Comparison of ENCODE assay signal across 8 mouse cellular contexts in genomic region chr10:80575925-80576324, GRCm38 (mm10). TPM values are rescaled to one million over a fixed set of nuclear protein-coding genes. Genes with fewer than 3 reads are reported as not detected.
DNase-seq lines count a peak whose midpoint lies in the region; ATAC-seq and TF ChIP-seq lines count a peak whose summit lies in the region.

No protein-coding gene starts in this region.

- intact Hi-C loops in heart, postnatal 14 days (cut with DNase I), result no loop called here

- H3K4me1 ChIP-seq in heart, embryonic 14.5 days (ENCODE audit: control insufficient read depth in 2 of 2, insufficient read depth in 2 of 2, low read length in 2 of 2), result peaks cover 31 to 52% of the 10 kb centered on the region in 2 experiments
- peaks cover 71% of the 10 kb centered on the region for H3K4me1 ChIP-seq in E14TG2a.4 (replicated peaks; ENCODE audit: low read depth, low read length)
- H3K4me1 ChIP-seq in forebrain, embryonic 11.5 days (replicated peaks; ENCODE audit: control insufficient read depth, insufficient read depth, low read length), result peaks cover 21% of the 10 kb centered on the region
- peaks cover 55 to 65% of the 10 kb centered on the region in 2 experiments for H3K4me1 ChIP-seq in liver, embryonic 14.5 days (replicated peaks; ENCODE audit: control insufficient read depth in 2 of 2, insufficient read depth in 2 of 2, low read length in 1 of 2)

- no peaks in the 10 kb centered on the region for H3K9me3 ChIP-seq in heart, embryonic 14.5 days (ENCODE audit: control insufficient read depth, low read length)
- H3K9me3 ChIP-seq in E14TG2a.4 (ENCODE audit: low read length), result no peaks in the 10 kb centered on the region
- H3K9me3 ChIP-seq in forebrain, embryonic 11.5 days (ENCODE audit: control insufficient read depth, low read length), result no peaks in the 10 kb centered on the region
- no peaks in the 10 kb centered on the region for H3K9me3 ChIP-seq in liver, embryonic 14.5 days (ENCODE audit: control insufficient read depth, low read length)

- H3K27me3 ChIP-seq in heart, embryonic 14.5 days (ENCODE audit: control insufficient read depth, insufficient read depth, low read length), result no peaks in the 10 kb centered on the region
- no peaks in the 10 kb centered on the region for H3K27me3 ChIP-seq in E14TG2a.4 (ENCODE audit: insufficient read depth, low read length)
- no peaks in the 10 kb centered on the region for H3K27me3 ChIP-seq in forebrain, embryonic 11.5 days (ENCODE audit: control insufficient read depth, insufficient read depth, low read length)
- H3K27me3 ChIP-seq in liver, embryonic 14.5 days (ENCODE audit: control insufficient read depth, insufficient read depth, low read length), result no peaks in the 10 kb centered on the region

- WGBS in heart, embryonic 14.5 days, result 13% methylated on average over 17 of the region's 17 CpGs
- WGBS in forebrain, embryonic 11.5 days, result 20% methylated on average over 17 of the region's 17 CpGs
- 5% methylated on average over 17 of the region's 17 CpGs for WGBS in liver, embryonic 14.5 days (ENCODE audit: insufficient replicate concordance)

- peak overlapping the region; percentile 81 to 87 for H3K4me3 ChIP-seq in heart, embryonic 14.5 days (ENCODE audit: control insufficient read depth in 1 of 2, insufficient read depth in 1 of 2, low read depth in 1 of 2, low read length in 2 of 2)
- peak overlapping the region; percentile 93 for H3K4me3 ChIP-seq in E14TG2a.4 (replicated peaks; ENCODE audit: low read length)
- H3K4me3 ChIP-seq in forebrain, embryonic 11.5 days (ENCODE audit: low read depth, low read length), result peak overlapping the region; percentile 72
- peak overlapping the region; percentile 69 to 95 for H3K4me3 ChIP-seq in liver, embryonic 14.5 days (ENCODE audit: insufficient read depth in 1 of 2, low read depth in 2 of 2, low read length in 2 of 2)

- no peak for ATAC-seq in heart, embryonic 14.5 days (ENCODE audit: insufficient number of reproducible peaks, insufficient read depth, low FRiP score, low read depth)
- no peak for ATAC-seq in forebrain, embryonic 11.5 days (replicated peaks; ENCODE audit: low FRiP score)
- no peak for ATAC-seq in liver, embryonic 14.5 days (ENCODE audit: insufficient read depth)

- no peak for DNase-seq in heart, postnatal 14 days
- DNase-seq in forebrain, embryonic 11.5 days (ENCODE audit: low spot score), result peak; percentile 50
- DNase-seq in liver, embryonic 14.5 days (ENCODE audit: low read depth in 3 of 3, low spot score in 3 of 3), result no peak
- no peak for DNase-seq in thymus, postnatal 14 days
- DNase-seq in left cerebral cortex, adult 11 months (ENCODE audit: low spot score), result no peak
- DNase-seq in layer of hippocampus, postnatal 25 days (ENCODE audit: extremely low spot score in 1 of 2, low spot score in 1 of 2), result no peak

- peaks cover under 1% of the 10 kb centered on the region; the same call in 1 of the 2 replicates for H3K36me3 ChIP-seq in heart, embryonic 14.5 days (ENCODE audit: control insufficient read depth, insufficient read depth, low read length)
- H3K36me3 ChIP-seq in E14TG2a.4 (ENCODE audit: insufficient read depth, low read length), result peaks cover 35% of the 10 kb centered on the region
- no peaks in the 10 kb centered on the region for H3K36me3 ChIP-seq in forebrain, embryonic 11.5 days (ENCODE audit: control insufficient read depth, insufficient read depth, low read length)
- peaks cover 4% of the 10 kb centered on the region; the same call in 1 of the 2 replicates for H3K36me3 ChIP-seq in liver, embryonic 14.5 days (replicated peaks; ENCODE audit: control insufficient read depth, insufficient read depth, low read depth)

- H3K9ac ChIP-seq in heart, embryonic 14.5 days (ENCODE audit: low read length), result peak overlapping the region; percentile 87
- H3K9ac ChIP-seq in forebrain, embryonic 11.5 days (ENCODE audit: low read length), result peak overlapping the region; percentile 73
- peak overlapping the region; percentile 87 for H3K9ac ChIP-seq in liver, embryonic 14.5 days (replicated peaks)

- no peak for TF ChIP-seq EP300 in liver, embryonic 14.5 days (IDR thresholded peaks at IDR 0.05; ENCODE audit: low read depth)

- H3K4me2 ChIP-seq in heart, embryonic 14.5 days (ENCODE audit: low read length), result peak overlapping the region; percentile 92
- peak overlapping the region; percentile 94 for H3K4me2 ChIP-seq in forebrain, embryonic 11.5 days (ENCODE audit: low read depth, low read length, severe bottlenecking)
- H3K4me2 ChIP-seq in liver, embryonic 14.5 days (ENCODE audit: low read depth), result peak overlapping the region; percentile 77

- no peak for TF ChIP-seq CTCF in E14TG2a.4 (conservative IDR thresholded peaks at IDR 0.05; ENCODE audit: low read length)
- no peak for TF ChIP-seq CTCF in liver, embryonic 14.5 days (IDR thresholded peaks at IDR 0.05; ENCODE audit: low read depth)

- no peak overlapping the region for H3K27ac ChIP-seq in heart, embryonic 14.5 days (replicated peaks in 1 of 2; ENCODE audit: control insufficient read depth in 1 of 2, insufficient read depth in 1 of 2, low read depth in 2 of 2, low read length in 2 of 2)
- H3K27ac ChIP-seq in forebrain, embryonic 11.5 days (ENCODE audit: low read depth, low read length), result no peak overlapping the region
- peak overlapping the region; percentile 99 for H3K27ac ChIP-seq in liver, embryonic 14.5 days

RNA-seq across cellular contexts. Expression of gene Klf16, which starts 1.2 kb away (rescaled TPM):
- 3.5 and 5.0 TPM in 2 replicates for polyA plus RNA-seq in heart, embryonic 14.5 days (2014; fragmentation: Nextera tagmentation; extraction: Ambion mirVana)
- total RNA-seq in heart, postnatal 14 days (2021), result 1 to 10 TPM; 4.5 to 4.7 TPM
- polyA plus RNA-seq in forebrain, embryonic 11.5 days (2014; fragmentation: Nextera tagmentation; extraction: Ambion mirVana), result 5.9 and 7.7 TPM in 2 replicates
- polyA plus RNA-seq in liver, embryonic 14.5 days (2012; rRNA removed), result 12.5 and 13.8 TPM in 2 replicates
- 10.6 and 12.3 TPM in 2 replicates for polyA plus RNA-seq in liver, embryonic 14.5 days (2014; fragmentation: Nextera tagmentation; extraction: Ambion mirVana)
- 10 to 100 TPM; 57.3 to 57.6 TPM for total RNA-seq in layer of hippocampus, postnatal 25 days (2021)

RNA-seq across cellular contexts. Expression of gene Abhd17a, which starts 14.2 kb away (rescaled TPM):
- polyA plus RNA-seq in heart, embryonic 14.5 days (2014; fragmentation: Nextera tagmentation; extraction: Ambion mirVana), result 119 and 141 TPM in 2 replicates
- 10 to 100 TPM; 73.0 to 75.1 TPM for total RNA-seq in heart, postnatal 14 days (2021)
- 94.6 and 121 TPM in 2 replicates for polyA plus RNA-seq in forebrain, embryonic 11.5 days (2014; fragmentation: Nextera tagmentation; extraction: Ambion mirVana)
- polyA plus RNA-seq in liver, embryonic 14.5 days (2012; rRNA removed), result 41.2 and 51.0 TPM in 2 replicates
- 55.0 and 63.4 TPM in 2 replicates for polyA plus RNA-seq in liver, embryonic 14.5 days (2014; fragmentation: Nextera tagmentation; extraction: Ambion mirVana)
- 100 to 1,000 TPM; 184 to 192 TPM for total RNA-seq in layer of hippocampus, postnatal 25 days (2021)

RNA-seq across cellular contexts. Expression of gene Rexo1, which starts 14.6 kb away (rescaled TPM):
- 16.7 and 17.0 TPM in 2 replicates for polyA plus RNA-seq in heart, embryonic 14.5 days (2014; fragmentation: Nextera tagmentation; extraction: Ambion mirVana)
- 10 to 100 TPM; 14.2 to 18.1 TPM for total RNA-seq in heart, postnatal 14 days (2021)
- polyA plus RNA-seq in forebrain, embryonic 11.5 days (2014; fragmentation: Nextera tagmentation; extraction: Ambion mirVana), result 34.9 and 37.1 TPM in 2 replicates
- polyA plus RNA-seq in liver, embryonic 14.5 days (2012; rRNA removed), result 19.1 and 24.8 TPM in 2 replicates
- polyA plus RNA-seq in liver, embryonic 14.5 days (2014; fragmentation: Nextera tagmentation; extraction: Ambion mirVana), result 10.7 and 14.0 TPM in 2 replicates
- total RNA-seq in layer of hippocampus, postnatal 25 days (2021), result 10 to 100 TPM; 45.2 to 54.6 TPM

RNA-seq across cellular contexts. Expression of gene Scamp4, which starts 26.7 kb away (rescaled TPM):
- 65.9 and 67.1 TPM in 2 replicates for polyA plus RNA-seq in heart, embryonic 14.5 days (2014; fragmentation: Nextera tagmentation; extraction: Ambion mirVana)
- total RNA-seq in heart, postnatal 14 days (2021), result 10 to 100 TPM; 19.8 to 23.5 TPM
- polyA plus RNA-seq in forebrain, embryonic 11.5 days (2014; fragmentation: Nextera tagmentation; extraction: Ambion mirVana), result 67.7 and 78.5 TPM in 2 replicates
- polyA plus RNA-seq in liver, embryonic 14.5 days (2012; rRNA removed), result 22.0 and 27.6 TPM in 2 replicates
- 34.6 and 39.8 TPM in 2 replicates for polyA plus RNA-seq in liver, embryonic 14.5 days (2014; fragmentation: Nextera tagmentation; extraction: Ambion mirVana)
- 10 to 100 TPM; 44.1 to 45.5 TPM for total RNA-seq in layer of hippocampus, postnatal 25 days (2021)

RNA-seq across cellular contexts. Expression of gene Adat3, which starts 26.8 kb away (rescaled TPM):
- 2.6 and 3.6 TPM in 2 replicates for polyA plus RNA-seq in heart, embryonic 14.5 days (2014; fragmentation: Nextera tagmentation; extraction: Ambion mirVana)
- 1 to 10 TPM; 1.6 to 1.8 TPM for total RNA-seq in heart, postnatal 14 days (2021)
- 7.6 and 9.5 TPM in 2 replicates for polyA plus RNA-seq in forebrain, embryonic 11.5 days (2014; fragmentation: Nextera tagmentation; extraction: Ambion mirVana)
- polyA plus RNA-seq in liver, embryonic 14.5 days (2012; rRNA removed), result 6.3 and 6.4 TPM in 2 replicates
- 3.8 and 4.9 TPM in 2 replicates for polyA plus RNA-seq in liver, embryonic 14.5 days (2014; fragmentation: Nextera tagmentation; extraction: Ambion mirVana)
- 1 to 10 TPM; 1.7 to 1.8 TPM for total RNA-seq in layer of hippocampus, postnatal 25 days (2021)
